Mouse (Mus musculus): Measurements from ENCODE around the gene Jak1. TPM values are rescaled to one million over a fixed set of nuclear protein-coding genes. Genes with fewer than 3 reads are reported as not detected.

The Jak1 gene
- polyA plus RNA-seq, 1 experiment: 109 TPM

- TF ChIP-seq POLR2A (IDR thresholded peaks at IDR 0.05; ENCODE audit: control insufficient read depth, extremely low read depth, insufficient read depth, low read length, poor library complexity) (no peak), CTCF (IDR thresholded peaks at IDR 0.05; ENCODE audit: borderline replicate concordance, control insufficient read depth, extremely low read depth, insufficient read depth, low read length, poor library complexity) (no peak)
- no peak for DNase-seq
- WGBS: 26% methylated on average over 2 of the region's 2 CpGs
Observed at GRCm38 (mm10) chr4:101198333-101198732, 66.7 kb downstream of the Jak1 start.

GRCm38 (mm10) chr4:101197421-101198170 lies 67.5 kb downstream of the Jak1 start:
- Histone ChIP-seq H3K36me3 (ENCODE audit: control insufficient read depth, insufficient read depth, low read length) (no peaks in the 10 kb centered on the region), H3K4me3 (ENCODE audit: control insufficient read depth, insufficient read depth, low read length) (no peak overlapping the region), H3K4me1 (replicated peaks; ENCODE audit: control insufficient read depth, insufficient read depth, low read length) (peaks cover 35% of the 10 kb centered on the region), H3K27ac (ENCODE audit: control insufficient read depth, insufficient read depth, low read length) (no peak overlapping the region), H3K27me3 (ENCODE audit: control insufficient read depth, insufficient read depth, low read length) (no peaks in the 10 kb centered on the region)
- WGBS: 88% methylated on average over 9 of the region's 9 CpGs
- TF ChIP-seq CTCF (IDR thresholded peaks at IDR 0.05; ENCODE audit: borderline replicate concordance, control insufficient read depth, extremely low read depth, insufficient read depth, low read length, poor library complexity) (no peak), POLR2A (IDR thresholded peaks at IDR 0.05; ENCODE audit: control insufficient read depth, extremely low read depth, insufficient read depth, low read length, poor library complexity) (no peak)
- DNase-seq: no peak

More at GRCm38 (mm10) chr4:101198333-101198732, 66.7 kb downstream of the Jak1 start:
- peaks cover 36% of the 10 kb centered on the region for H3K4me1 ChIP-seq (replicated peaks; ENCODE audit: control insufficient read depth, insufficient read depth, low read length)
- no peaks in the 10 kb centered on the region for H3K27me3 ChIP-seq (ENCODE audit: control insufficient read depth, insufficient read depth, low read length)
- H3K36me3 ChIP-seq (ENCODE audit: control insufficient read depth, insufficient read depth, low read length): no peaks in the 10 kb centered on the region
- H3K4me3 ChIP-seq (ENCODE audit: control insufficient read depth, insufficient read depth, low read length): no peak overlapping the region
- no peak overlapping the region for H3K27ac ChIP-seq (ENCODE audit: control insufficient read depth, insufficient read depth, low read length)

DNA sequence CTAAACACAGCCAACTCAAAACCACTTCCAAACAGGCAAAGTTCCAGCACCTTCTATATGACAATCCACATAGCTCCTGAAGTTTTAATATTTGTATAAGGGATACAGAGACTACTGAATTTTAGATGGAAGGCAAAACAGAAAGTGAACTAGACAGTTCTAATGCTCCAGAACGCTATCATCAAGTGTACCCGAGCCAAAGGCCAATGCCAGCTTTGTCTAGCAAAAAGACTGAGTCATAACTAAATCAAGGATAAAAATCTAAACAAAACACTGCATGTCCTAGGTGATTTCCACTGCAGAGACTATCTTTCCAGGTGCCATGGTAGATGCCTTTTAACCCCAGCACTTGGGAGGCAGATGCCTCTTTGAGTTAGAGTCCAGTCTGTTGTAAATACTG lies 68.7 kb downstream of the Jak1 start:
- Histone ChIP-seq H3K27ac (ENCODE audit: control insufficient read depth, insufficient read depth, low read length) (no peak overlapping the region), H3K27me3 (ENCODE audit: control insufficient read depth, insufficient read depth, low read length) (no peaks in the 10 kb centered on the region), H3K36me3 (ENCODE audit: control insufficient read depth, insufficient read depth, low read length) (peaks cover 3% of the 10 kb centered on the region), H3K4me3 (ENCODE audit: control insufficient read depth, insufficient read depth, low read length) (no peak overlapping the region), H3K4me1 (replicated peaks; ENCODE audit: control insufficient read depth, insufficient read depth, low read length) (peaks cover 41% of the 10 kb centered on the region)
- no peak for DNase-seq
- 77% methylated on average over 2 of the region's 2 CpGs for WGBS
- TF ChIP-seq POLR2A (IDR thresholded peaks at IDR 0.05; ENCODE audit: control insufficient read depth, extremely low read depth, insufficient read depth, low read length, poor library complexity): no peak
- TF ChIP-seq CTCF (IDR thresholded peaks at IDR 0.05; ENCODE audit: borderline replicate concordance, control insufficient read depth, extremely low read depth, insufficient read depth, low read length, poor library complexity): no peak

DNA sequence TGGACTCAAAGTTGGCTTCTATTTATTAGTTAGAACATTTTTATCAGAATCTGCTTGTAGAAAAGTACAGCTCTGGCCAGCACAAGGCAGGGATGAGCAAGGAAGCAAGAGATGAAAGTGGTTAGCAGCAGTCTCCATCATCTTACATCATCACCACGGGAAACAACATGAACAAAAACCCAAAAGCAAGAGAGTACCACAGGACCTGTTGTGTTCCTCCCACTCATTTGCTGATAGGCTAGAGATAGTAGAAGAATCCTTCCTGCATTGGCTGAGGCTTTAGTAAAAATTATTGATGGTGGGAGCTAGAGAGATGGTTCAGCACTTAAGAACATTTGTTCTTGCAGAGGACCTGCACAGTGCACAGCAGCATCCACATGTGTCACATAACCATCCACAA lies 70.9 kb downstream of the Jak1 start:
- 47% methylated on average over 1 of the region's 1 CpGs for WGBS
- H3K4me3 ChIP-seq (ENCODE audit: control insufficient read depth, insufficient read depth, low read length): no peak overlapping the region
- H3K4me1 ChIP-seq (replicated peaks; ENCODE audit: control insufficient read depth, insufficient read depth, low read length): peaks cover 32% of the 10 kb centered on the region
- H3K27ac ChIP-seq (ENCODE audit: control insufficient read depth, insufficient read depth, low read length): no peak overlapping the region
- TF ChIP-seq CTCF (IDR thresholded peaks at IDR 0.05; ENCODE audit: borderline replicate concordance, control insufficient read depth, extremely low read depth, insufficient read depth, low read length, poor library complexity) (no peak), POLR2A (IDR thresholded peaks at IDR 0.05; ENCODE audit: control insufficient read depth, extremely low read depth, insufficient read depth, low read length, poor library complexity) (no peak)
- peaks cover 19% of the 10 kb centered on the region for H3K36me3 ChIP-seq (ENCODE audit: control insufficient read depth, insufficient read depth, low read length)
- no peak for DNase-seq
- H3K27me3 ChIP-seq (ENCODE audit: control insufficient read depth, insufficient read depth, low read length): no peaks in the 10 kb centered on the region

- 84% methylated on average over 5 of the region's 5 CpGs for WGBS
- Histone ChIP-seq H3K27me3 (ENCODE audit: control insufficient read depth, insufficient read depth, low read length) (no peaks in the 10 kb centered on the region), H3K4me3 (ENCODE audit: control insufficient read depth, insufficient read depth, low read length) (no peak overlapping the region), H3K36me3 (ENCODE audit: control insufficient read depth, insufficient read depth, low read length) (peaks cover 31% of the 10 kb centered on the region), H3K4me1 (replicated peaks; ENCODE audit: control insufficient read depth, insufficient read depth, low read length) (peaks cover 31% of the 10 kb centered on the region), H3K27ac (ENCODE audit: control insufficient read depth, insufficient read depth, low read length) (peak overlapping the region; percentile 32; the same call in 1 of the 2 replicates)
- no peak for DNase-seq
- no peak for TF ChIP-seq CTCF (IDR thresholded peaks at IDR 0.05; ENCODE audit: borderline replicate concordance, control insufficient read depth, extremely low read depth, insufficient read depth, low read length, poor library complexity)
- no peak for TF ChIP-seq POLR2A (IDR thresholded peaks at IDR 0.05; ENCODE audit: control insufficient read depth, extremely low read depth, insufficient read depth, low read length, poor library complexity)
Observed at GRCm38 (mm10) chr4:101192241-101192976, 72.7 kb downstream of the Jak1 start.

GRCm38 (mm10) chr4:101187381-101187780 lies 77.7 kb downstream of the Jak1 start:
- Histone ChIP-seq H3K4me1 (replicated peaks; ENCODE audit: control insufficient read depth, insufficient read depth, low read length) (peaks cover 53% of the 10 kb centered on the region), H3K27ac (ENCODE audit: control insufficient read depth, insufficient read depth, low read length) (peak overlapping the region; percentile 97), H3K27me3 (ENCODE audit: control insufficient read depth, insufficient read depth, low read length) (no peaks in the 10 kb centered on the region), H3K36me3 (ENCODE audit: control insufficient read depth, insufficient read depth, low read length) (peaks cover 36% of the 10 kb centered on the region), H3K4me3 (ENCODE audit: control insufficient read depth, insufficient read depth, low read length) (no peak overlapping the region)
- TF ChIP-seq CTCF (IDR thresholded peaks at IDR 0.05; ENCODE audit: borderline replicate concordance, control insufficient read depth, extremely low read depth, insufficient read depth, low read length, poor library complexity): no peak
- TF ChIP-seq POLR2A (IDR thresholded peaks at IDR 0.05; ENCODE audit: control insufficient read depth, extremely low read depth, insufficient read depth, low read length, poor library complexity): no peak
- peak; percentile 76 for DNase-seq
- 7% methylated on average over 4 of the region's 4 CpGs for WGBS

Measured in thymus, adult 2 months (tissue).